Mouse (Mus musculus) heart, adult 2 months (tissue): ENCODE data around the gene Slc4a8.

Source experiments
- CTCF ChIP-seq: fragments of 200-600 bp; IDR thresholded peaks from 2 replicates; pipeline ENCODE4 v1.8.1; 2022; ENCODE audit warnings: antibody characterized with exemption, mild to moderate bottlenecking, moderate library complexity
- POLR2A ChIP-seq: fragments of 200-500 bp; IDR thresholded peaks from 2 replicates; pipeline ENCODE4 v1.6.1; 2011; ENCODE audit warnings: mild to moderate bottlenecking, low read depth, low read length, control low read depth; ENCODE audit not compliant: insufficient read depth

DNA sequence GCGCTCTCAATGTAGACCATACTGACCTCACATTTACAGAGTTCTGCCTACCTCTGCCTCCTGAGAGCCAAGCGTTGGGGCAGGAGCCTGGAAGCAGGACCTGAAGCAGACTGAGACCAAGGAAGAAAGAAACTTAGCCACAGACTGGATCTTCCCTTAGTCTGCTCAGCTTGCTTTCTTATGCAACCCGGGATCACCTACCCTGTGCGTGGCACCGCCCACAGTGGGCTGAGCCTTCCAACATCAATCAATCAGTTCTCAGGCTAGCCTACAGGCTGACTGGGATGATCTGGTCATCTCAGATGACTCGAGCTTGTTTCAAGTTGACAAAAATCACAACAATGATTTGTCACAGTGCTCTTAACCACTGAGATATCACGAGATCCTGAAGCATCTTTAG lies 7.5 kb upstream of the Slc4a8 start:
- TF ChIP-seq CTCF (no peak), POLR2A (no peak)
